ENCODE assay signal across 18 mouse cellular contexts in the genomic region with DNA sequence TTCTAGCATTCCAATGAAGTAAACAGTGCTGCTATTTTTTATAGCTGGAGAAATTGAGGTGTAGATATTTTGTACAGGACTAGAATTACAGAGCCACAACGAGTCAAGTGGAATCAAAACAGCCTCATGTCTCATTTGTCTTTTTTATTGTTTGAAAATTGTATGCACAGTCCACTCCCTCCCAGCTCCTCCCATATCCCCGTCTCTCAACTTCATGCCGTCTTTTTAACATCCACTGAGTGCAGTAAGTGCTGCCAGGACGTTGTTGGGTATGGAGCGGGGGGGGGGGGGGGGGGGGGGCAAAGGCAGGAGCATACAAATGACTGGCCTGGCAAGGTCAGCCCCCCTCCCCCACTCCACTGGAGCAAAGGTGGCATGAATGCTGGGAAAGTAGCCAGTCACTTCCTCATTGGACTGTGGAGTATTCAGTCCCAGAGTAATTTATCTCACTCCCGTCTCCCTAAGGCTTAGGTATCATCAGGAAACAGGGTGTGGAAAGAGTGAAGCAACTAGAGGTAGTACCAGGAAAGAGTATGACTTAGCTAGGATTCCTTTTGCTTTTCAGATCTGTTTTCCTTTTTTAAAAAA. TPM values are rescaled to one million over a fixed set of nuclear protein-coding genes. Genes with fewer than 3 reads are reported as not detected.
A peak's percentile ranks its signal among the peaks of the same experiment; 100 is the strongest.
DNase-seq lines count a peak whose midpoint lies in the region; ATAC-seq lines count a peak whose summit lies in the region.
"Had no signal": no experiment of that assay in that cellular context is flagged by ENCODE, and none has a peak within 500 bp of the region (broad histone marks: within the 10 kb centered on the region; RNA-seq: fewer than 3 reads in every experiment).

No protein-coding gene starts in this region.

- H3K9me3 ChIP-seq in heart, embryonic 10.5 days: no peaks in the 10 kb centered on the region
- H3K9me3 ChIP-seq in intestine, embryonic 15.5 days: no peaks in the 10 kb centered on the region
- H3K9me3 ChIP-seq in forebrain, embryonic 11.5 days (ENCODE audit: control insufficient read depth, low read length): no peaks in the 10 kb centered on the region
- H3K9me3 ChIP-seq in midbrain, embryonic 15.5 days: no peaks in the 10 kb centered on the region
- H3K9me3 ChIP-seq: embryonic facial prominence, embryonic 10.5 days; midbrain, embryonic 13.5 days had no signal

- no peak overlapping the region for H3K27ac ChIP-seq in heart, embryonic 10.5 days
- H3K27ac ChIP-seq in intestine, embryonic 15.5 days: 0 out of 2 replicates have a peak overlapping the region, but pooled peaks have one; percentile 32
- no peak overlapping the region for H3K27ac ChIP-seq in forebrain, embryonic 11.5 days (ENCODE audit: low read depth, low read length)
- H3K27ac ChIP-seq in midbrain, embryonic 15.5 days: no peak overlapping the region
- H3K27ac ChIP-seq: embryonic facial prominence, embryonic 10.5 days; midbrain, embryonic 13.5 days had no signal

- peak; percentile 95 for DNase-seq in heart, adult 11 months
- no peak for DNase-seq in heart, embryonic 10.5 days (ENCODE audit: low spot score)
- DNase-seq in adrenal gland, postnatal 14 days: peak; percentile 67
- peak; percentile 81 for DNase-seq in kidney, postnatal 14 days
- DNase-seq in forebrain, embryonic 11.5 days (ENCODE audit: low spot score): no peak
- no peak for DNase-seq in left cerebral cortex, adult 8-10 months (ENCODE audit: low spot score in 2 of 2)
- DNase-seq: cerebellum, adult 8-10 months; gastrocnemius, postnatal 25 days; thymus, adult 2 months had no signal

- no peaks in the 10 kb centered on the region for H3K36me3 ChIP-seq in heart, embryonic 10.5 days
- no peaks in the 10 kb centered on the region for H3K36me3 ChIP-seq in intestine, embryonic 15.5 days
- H3K36me3 ChIP-seq in forebrain, embryonic 11.5 days (ENCODE audit: control insufficient read depth, insufficient read depth, low read length): no peaks in the 10 kb centered on the region
- no peaks in the 10 kb centered on the region for H3K36me3 ChIP-seq in midbrain, embryonic 15.5 days (replicated peaks)
- H3K36me3 ChIP-seq: embryonic facial prominence, embryonic 10.5 days; midbrain, embryonic 13.5 days had no signal

- ATAC-seq in intestine, embryonic 15.5 days: peak; percentile 89
- no peak for ATAC-seq in forebrain, embryonic 11.5 days (replicated peaks; ENCODE audit: low FRiP score)
- ATAC-seq in midbrain, embryonic 15.5 days (replicated peaks): no peak
- ATAC-seq: forebrain, embryonic 14.5 days; midbrain, embryonic 13.5 days had no signal

- 59% methylated on average over 6 of the region's 6 CpGs for WGBS in heart, embryonic 10.5 days
- WGBS in intestine, embryonic 15.5 days: 14% methylated on average over 5 of the region's 6 CpGs
- 61% methylated on average over 5 of the region's 6 CpGs for WGBS in forebrain, embryonic 11.5 days
- 48% methylated on average over 6 of the region's 6 CpGs for WGBS in midbrain, embryonic 15.5 days

- no peaks in the 10 kb centered on the region for H3K27me3 ChIP-seq in heart, embryonic 10.5 days (ENCODE audit: insufficient read depth, poor library complexity, severe bottlenecking)
- no peaks in the 10 kb centered on the region for H3K27me3 ChIP-seq in intestine, embryonic 15.5 days (replicated peaks)
- no peaks in the 10 kb centered on the region for H3K27me3 ChIP-seq in forebrain, embryonic 11.5 days (ENCODE audit: control insufficient read depth, insufficient read depth, low read length)
- no peaks in the 10 kb centered on the region for H3K27me3 ChIP-seq in midbrain, embryonic 15.5 days (replicated peaks)
- H3K27me3 ChIP-seq: midbrain, embryonic 13.5 days had no signal

- H3K4me3 ChIP-seq in heart, embryonic 10.5 days: no peak overlapping the region
- H3K4me3 ChIP-seq in intestine, embryonic 15.5 days (replicated peaks): no peak overlapping the region
- no peak overlapping the region for H3K4me3 ChIP-seq in forebrain, embryonic 11.5 days (ENCODE audit: low read depth, low read length)
- no peak overlapping the region for H3K4me3 ChIP-seq in midbrain, embryonic 15.5 days
- H3K4me3 ChIP-seq: embryonic facial prominence, embryonic 10.5 days; midbrain, embryonic 13.5 days had no signal

- H3K9ac ChIP-seq in intestine, embryonic 15.5 days: no peak overlapping the region
- H3K9ac ChIP-seq in forebrain, embryonic 11.5 days (ENCODE audit: low read length): no peak overlapping the region
- no peak overlapping the region for H3K9ac ChIP-seq in midbrain, embryonic 15.5 days
- H3K9ac ChIP-seq: lung, embryonic 14.5 days; midbrain, embryonic 13.5 days had no signal

- H3K4me1 ChIP-seq in heart, embryonic 10.5 days: 0 out of 2 replicates have a peak, but pooled peaks cover 2% of the 10 kb centered on the region
- H3K4me1 ChIP-seq in intestine, embryonic 15.5 days (replicated peaks): 0 out of 2 replicates have a peak, but pooled peaks cover 2% of the 10 kb centered on the region
- H3K4me1 ChIP-seq in forebrain, embryonic 11.5 days (replicated peaks; ENCODE audit: control insufficient read depth, insufficient read depth, low read length): no peaks in the 10 kb centered on the region
- no peaks in the 10 kb centered on the region for H3K4me1 ChIP-seq in midbrain, embryonic 15.5 days
- H3K4me1 ChIP-seq: embryonic facial prominence, embryonic 10.5 days; midbrain, embryonic 13.5 days had no signal

- no peak overlapping the region for H3K4me2 ChIP-seq in intestine, embryonic 15.5 days (replicated peaks)
- no peak overlapping the region for H3K4me2 ChIP-seq in forebrain, embryonic 11.5 days (ENCODE audit: low read depth, low read length, severe bottlenecking)
- H3K4me2 ChIP-seq in midbrain, embryonic 15.5 days: no peak overlapping the region
- H3K4me2 ChIP-seq: lung, embryonic 14.5 days; midbrain, embryonic 13.5 days had no signal

RNA-seq across cellular contexts. Expression of a gene that starts 23.3 kb away (rescaled TPM):
- 0.23 and 4.2 TPM in 2 replicates for polyA plus RNA-seq in heart, embryonic 10.5 days (2016; fragmentation: Nextera tagmentation; extraction: Ambion mirVana)
- total RNA-seq in adrenal gland, postnatal 14 days (2021): 13.3 and 183 TPM in 2 replicates
- 1.0 and 1.1 TPM in 2 replicates for polyA plus RNA-seq in intestine, embryonic 15.5 days (2015; fragmentation: Nextera tagmentation; extraction: Ambion mirVana)
- not detected in 2 replicates for polyA plus RNA-seq in forebrain, embryonic 11.5 days (2014; fragmentation: Nextera tagmentation; extraction: Ambion mirVana)
- 0.08 and 0.28 TPM in 2 replicates for polyA plus RNA-seq in midbrain, embryonic 15.5 days (2015; fragmentation: Nextera tagmentation; extraction: Ambion mirVana)
- not detected for total RNA-seq in left cerebral cortex, adult 8-10 months (2022)
- total RNA-seq: gastrocnemius, postnatal 25 days; left cerebral cortex, postnatal 25 days; neutrophil, adult 5-6 weeks had no signal
- polyA plus RNA-seq: C2C12; embryonic facial prominence, embryonic 10.5 days; lung, embryonic 14.5 days had no signal

RNA-seq across cellular contexts. Expression of a gene that starts 59.6 kb away (rescaled TPM):
- polyA plus RNA-seq in heart, embryonic 10.5 days (2016; fragmentation: Nextera tagmentation; extraction: Ambion mirVana): 0.31 and 2.0 TPM in 2 replicates
- total RNA-seq in adrenal gland, postnatal 14 days (2021): 0.90 and 18.5 TPM in 2 replicates
- polyA plus RNA-seq in intestine, embryonic 15.5 days (2015; fragmentation: Nextera tagmentation; extraction: Ambion mirVana): 0.57 and 0.68 TPM in 2 replicates
- not detected in 2 replicates for polyA plus RNA-seq in forebrain, embryonic 11.5 days (2014; fragmentation: Nextera tagmentation; extraction: Ambion mirVana)
- 0.06 TPM in 1 of 2 replicates, not detected in the other for polyA plus RNA-seq in midbrain, embryonic 15.5 days (2015; fragmentation: Nextera tagmentation; extraction: Ambion mirVana)
- under 1 TPM; 0.34 to 0.57 (median 0.46) TPM for total RNA-seq in left cerebral cortex, adult 8-10 months (2022)
- total RNA-seq: gastrocnemius, postnatal 25 days; neutrophil, adult 5-6 weeks had no signal
- polyA plus RNA-seq: C2C12; forebrain, embryonic 14.5 days; lung, embryonic 14.5 days; thymus, adult 2 months had no signal

RNA-seq across cellular contexts. Expression of a gene that starts 59.8 kb away (rescaled TPM):
- polyA plus RNA-seq in heart, embryonic 10.5 days (2016; fragmentation: Nextera tagmentation; extraction: Ambion mirVana): 0.30 and 1.1 TPM in 2 replicates
- total RNA-seq in adrenal gland, postnatal 14 days (2021): 1.1 and 29.6 TPM in 2 replicates
- 0.38 and 0.39 TPM in 2 replicates for polyA plus RNA-seq in intestine, embryonic 15.5 days (2015; fragmentation: Nextera tagmentation; extraction: Ambion mirVana)
- 0.08 TPM in 1 of 2 replicates, not detected in the other for polyA plus RNA-seq in forebrain, embryonic 11.5 days (2014; fragmentation: Nextera tagmentation; extraction: Ambion mirVana)
- 0.11 and 0.12 TPM in 2 replicates for polyA plus RNA-seq in midbrain, embryonic 15.5 days (2015; fragmentation: Nextera tagmentation; extraction: Ambion mirVana)
- 1 to 10 TPM in 1 of 4 experiments, under 1 TPM in 3; 0.42 to 1.3 (median 0.51) TPM for total RNA-seq in left cerebral cortex, adult 8-10 months (2022)
- total RNA-seq: gastrocnemius, postnatal 25 days; neutrophil, adult 5-6 weeks had no signal
- polyA plus RNA-seq: C2C12; lung, embryonic 14.5 days had no signal

Comparison
In these comparisons a context has a peak if more than half of its experiments do, and no peak if none do; other contexts are left out.
1. DNase-seq: peak in heart, adult 11 months (single experiment), adrenal gland, postnatal 14 days (single experiment) and kidney, postnatal 14 days (single experiment); none in heart, embryonic 10.5 days (single experiment), forebrain, embryonic 11.5 days (single experiment) and left cerebral cortex, adult 8-10 months (0 of 2).